Mouse (Mus musculus): ENCODE data around the gene Gm20479.

Gm20479 gene

DNA sequence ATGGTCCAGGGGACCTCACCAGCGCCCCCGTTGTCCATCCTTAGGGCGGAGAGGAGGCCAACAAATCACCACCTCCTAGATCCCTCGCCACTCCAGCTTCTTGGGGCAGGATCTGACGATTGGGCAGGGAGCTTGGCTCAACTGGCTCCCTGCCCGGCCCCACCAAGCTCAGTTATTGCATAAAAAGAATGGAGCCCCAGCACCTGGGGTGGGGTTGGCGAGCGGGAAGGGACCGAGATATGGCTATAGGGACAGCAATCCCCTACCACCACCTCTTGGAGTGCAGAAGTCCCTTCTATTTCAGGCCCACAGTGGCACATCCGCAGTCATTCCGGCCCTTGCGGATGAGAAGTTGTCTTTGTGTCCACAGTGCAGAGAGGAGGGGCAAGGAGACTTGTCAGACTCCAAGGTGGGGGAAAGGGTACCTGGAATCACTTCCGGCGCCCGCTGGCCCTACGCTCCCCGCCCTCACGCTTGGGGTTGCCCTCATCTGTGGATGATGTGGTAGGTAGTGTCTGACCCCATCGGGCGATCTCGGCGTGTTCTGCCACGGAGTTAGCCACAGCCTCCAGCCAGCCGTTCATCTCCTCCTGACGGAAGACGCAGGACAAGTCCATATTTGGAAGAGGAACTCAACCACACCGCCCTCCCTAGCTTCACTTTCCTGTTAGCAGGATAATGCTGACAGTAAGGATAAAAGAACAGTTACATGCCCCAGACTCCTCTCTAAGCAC lies at the start of gene Gm20479:
Gene Gm20479, minus strand, starts transcription at position 559 of the 734 bp plus-strand sequence.
- DNase-seq (ENCODE audit: low spot score in 2 of 2): no peak

DNA sequence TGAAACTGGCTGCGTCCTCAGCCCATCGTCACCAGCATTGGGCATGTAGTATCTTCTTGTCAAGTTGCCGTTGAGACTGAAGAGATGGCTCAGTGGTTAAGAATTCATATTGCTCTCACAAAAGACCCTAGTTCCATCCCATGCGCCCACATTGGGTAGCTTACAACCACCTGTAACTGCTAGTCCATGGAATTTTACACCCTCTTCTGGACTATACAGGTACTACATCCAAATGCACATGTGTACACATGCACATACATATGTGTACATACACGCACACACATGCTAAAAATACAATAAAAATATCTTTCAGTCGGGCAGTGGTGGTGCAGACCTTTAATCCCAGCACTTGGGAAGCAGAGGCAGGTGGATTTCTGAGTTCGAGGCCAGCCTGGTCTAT lies 49.3 kb upstream of the Gm20479 start:
- DNase-seq (ENCODE audit: low spot score in 2 of 2): no peak

- no peak for DNase-seq (ENCODE audit: low spot score in 2 of 2)
Measured at GRCm38 (mm10) chr7:27404203-27404942, 47.2 kb upstream of the Gm20479 start.

- DNase-seq (ENCODE audit: low spot score in 2 of 2): peak; percentile 81
Measured at GRCm38 (mm10) chr7:27402675-27403074, 45.5 kb upstream of the Gm20479 start.

DNA sequence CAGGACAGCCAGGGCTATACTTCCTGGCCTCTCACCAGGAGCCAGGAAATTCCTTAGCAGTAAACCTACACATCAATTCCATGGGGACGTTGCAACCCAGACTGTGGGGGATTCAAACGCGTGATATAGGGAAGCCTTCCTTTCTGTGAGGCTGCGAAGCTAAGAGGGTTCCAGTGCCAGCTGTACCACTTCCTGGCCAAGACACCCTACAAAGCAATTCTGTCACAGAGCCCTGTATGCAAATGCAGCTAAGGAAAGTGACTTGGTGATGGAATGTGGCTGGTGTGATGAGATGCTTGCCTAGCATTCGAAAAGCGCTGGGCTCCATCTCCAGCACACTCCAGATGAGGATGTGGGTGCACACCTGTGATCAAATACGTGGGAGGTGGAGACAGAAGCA lies 43.3 kb upstream of the Gm20479 start:
- no peak for DNase-seq (ENCODE audit: low spot score in 2 of 2)

DNA sequence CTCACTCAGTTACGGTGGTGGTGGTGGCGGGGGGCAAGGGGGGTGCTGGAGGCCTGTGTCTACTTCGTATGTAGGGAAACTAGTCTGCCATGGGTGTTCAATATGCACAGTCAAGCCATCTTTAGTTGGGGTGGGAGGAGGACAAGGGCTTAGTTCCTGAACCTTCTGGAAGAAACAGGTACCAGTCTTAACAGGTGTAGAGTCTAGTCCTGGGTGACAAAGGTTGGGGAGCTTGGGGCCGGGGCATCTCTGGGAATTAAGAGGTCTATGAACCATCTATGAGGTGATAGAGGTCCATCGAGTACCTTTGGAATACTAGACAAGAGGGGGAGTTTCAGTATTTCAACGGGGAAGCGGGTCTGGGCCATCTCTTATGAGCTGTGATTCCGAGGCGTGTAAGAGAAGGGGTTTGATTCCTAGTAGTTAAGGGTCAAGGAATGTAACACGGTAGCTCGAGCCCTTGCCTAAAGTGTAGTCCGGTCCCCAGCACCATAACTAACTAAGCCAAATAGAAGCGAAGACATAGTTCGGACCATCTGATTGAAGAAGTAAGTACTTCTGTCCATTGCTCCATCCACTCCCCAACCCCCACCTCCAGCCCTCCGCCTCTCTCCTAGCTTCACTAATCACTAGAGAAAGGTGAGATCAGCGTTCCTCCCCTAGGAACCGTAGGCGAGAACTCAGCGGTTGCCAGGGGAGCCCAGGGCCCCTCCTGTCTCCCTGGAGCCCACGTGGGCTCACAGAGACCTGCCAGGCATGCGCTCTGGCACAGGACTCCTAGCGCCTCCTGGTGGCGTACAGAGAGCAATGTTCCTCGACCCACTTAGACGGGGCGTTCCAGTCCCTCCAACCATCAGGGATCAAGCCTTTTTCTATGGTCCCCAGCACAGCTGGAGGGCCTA lies 40.1 kb upstream of the Gm20479 start:
- DNase-seq (ENCODE audit: low spot score in 2 of 2): peak; percentile 66 to 77

DNA sequence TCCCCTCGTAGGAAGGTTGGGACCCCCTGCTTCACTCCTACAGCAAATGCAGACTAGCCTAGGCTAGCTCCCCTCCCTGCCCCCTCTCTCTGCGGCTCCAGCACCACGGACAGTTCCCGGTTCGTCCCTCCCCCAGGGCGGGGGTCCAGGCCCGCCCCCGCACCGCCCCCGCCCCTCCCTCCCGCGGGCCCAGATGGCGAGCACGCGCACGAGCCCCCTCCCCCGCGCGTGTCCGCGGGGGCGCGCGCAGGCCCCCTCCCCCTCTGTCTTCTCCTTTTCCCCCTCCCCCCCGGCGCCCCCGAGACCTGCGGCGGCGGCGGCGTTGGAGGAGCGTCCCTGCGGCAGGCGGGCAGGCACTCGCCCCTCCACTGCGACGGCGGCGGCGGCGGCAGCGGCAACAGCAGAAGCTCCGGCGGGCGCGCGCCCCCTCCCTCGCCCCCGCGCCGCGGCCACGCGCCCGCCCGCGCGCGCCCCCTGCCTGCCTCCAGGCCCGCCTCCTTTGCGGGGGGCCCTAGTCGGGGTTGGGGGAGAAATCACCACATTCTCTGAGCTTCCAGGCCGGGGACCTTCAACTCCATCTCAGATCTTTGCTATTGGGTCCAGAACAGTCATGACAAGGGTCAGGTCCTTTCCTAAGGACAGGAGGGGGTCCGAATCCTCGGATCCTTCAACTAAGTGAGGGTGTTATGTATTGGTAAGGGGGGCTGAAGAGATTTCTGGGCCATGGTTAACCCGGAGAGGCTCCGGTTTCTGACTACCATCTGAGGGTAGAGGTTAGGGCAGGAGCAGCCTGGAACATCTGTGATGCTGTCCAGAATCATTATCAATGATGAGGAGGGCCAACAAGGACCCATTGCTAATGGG lies 39.2 kb upstream of the Gm20479 start:
- peak in 1 of 2 experiments; percentile 39 for DNase-seq (ENCODE audit: low spot score in 2 of 2)

- peak in 1 of 2 experiments; percentile 49 for DNase-seq (ENCODE audit: low spot score in 2 of 2)
Measured at GRCm38 (mm10) chr7:27395521-27396183, 38.4 kb upstream of the Gm20479 start.

DNA sequence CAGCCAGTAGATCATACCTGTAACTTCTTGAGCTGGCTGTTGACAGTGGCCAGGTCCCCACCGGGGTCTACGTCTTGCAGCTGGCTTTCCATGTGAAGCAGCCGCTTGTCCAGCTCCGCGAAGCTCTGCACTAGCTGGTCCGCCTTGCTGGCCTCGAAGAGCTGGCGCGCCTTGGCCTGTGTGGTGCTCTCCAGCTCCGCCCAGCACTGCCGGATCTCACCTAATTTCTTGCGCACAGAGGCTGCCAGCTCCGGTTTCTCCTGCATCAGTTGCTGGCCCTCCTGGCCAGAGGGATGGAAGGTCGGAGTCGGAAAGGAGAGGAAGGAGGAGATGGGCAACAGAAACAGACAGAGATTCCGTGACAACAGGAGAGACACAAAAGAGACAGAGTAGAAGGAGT lies 34.2 kb upstream of the Gm20479 start:
- no peak for DNase-seq (ENCODE audit: low spot score in 2 of 2)

- no peak for DNase-seq (ENCODE audit: low spot score in 2 of 2)
Measured at GRCm38 (mm10) chr7:27389213-27389612, 32.0 kb upstream of the Gm20479 start.

GRCm38 (mm10) chr7:27384731-27385130 lies 27.5 kb upstream of the Gm20479 start:
- DNase-seq (ENCODE audit: low spot score in 2 of 2): peak in 1 of 2 experiments; percentile 47

- no peak for DNase-seq (ENCODE audit: low spot score in 2 of 2)
Measured at GRCm38 (mm10) chr7:27384134-27384533, 26.9 kb upstream of the Gm20479 start.

- DNase-seq (ENCODE audit: low spot score in 2 of 2): no peak
Measured at GRCm38 (mm10) chr7:27383233-27383632, 26.0 kb upstream of the Gm20479 start.

DNA sequence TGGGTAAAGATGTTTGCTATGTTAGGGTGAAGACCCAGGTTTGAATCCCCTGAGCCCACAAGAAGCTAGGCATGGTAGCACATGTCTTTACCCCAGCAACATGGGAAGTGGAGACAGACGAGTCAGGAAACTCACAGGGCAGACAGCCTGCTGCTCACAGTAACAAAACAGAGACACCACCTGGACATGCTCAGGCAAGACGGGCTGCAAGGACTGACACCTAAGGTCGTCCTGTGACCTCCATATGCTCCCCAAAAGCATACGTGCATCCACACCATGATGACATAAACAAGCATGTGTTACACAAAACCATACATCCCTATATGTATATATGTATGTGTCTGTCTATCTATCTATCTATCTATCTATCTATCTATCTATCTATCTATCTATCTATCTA lies 24.3 kb upstream of the Gm20479 start:
- no peak for DNase-seq (ENCODE audit: low spot score in 2 of 2)

- no peak for DNase-seq (ENCODE audit: low spot score in 2 of 2)
Measured at GRCm38 (mm10) chr7:27381009-27381408, 23.8 kb upstream of the Gm20479 start.

GRCm38 (mm10) chr7:27379836-27380235 lies 22.6 kb upstream of the Gm20479 start:
- no peak for DNase-seq (ENCODE audit: low spot score in 2 of 2)

- no peak for DNase-seq (ENCODE audit: low spot score in 2 of 2)
Measured at GRCm38 (mm10) chr7:27378431-27378830, 21.2 kb upstream of the Gm20479 start.

DNA sequence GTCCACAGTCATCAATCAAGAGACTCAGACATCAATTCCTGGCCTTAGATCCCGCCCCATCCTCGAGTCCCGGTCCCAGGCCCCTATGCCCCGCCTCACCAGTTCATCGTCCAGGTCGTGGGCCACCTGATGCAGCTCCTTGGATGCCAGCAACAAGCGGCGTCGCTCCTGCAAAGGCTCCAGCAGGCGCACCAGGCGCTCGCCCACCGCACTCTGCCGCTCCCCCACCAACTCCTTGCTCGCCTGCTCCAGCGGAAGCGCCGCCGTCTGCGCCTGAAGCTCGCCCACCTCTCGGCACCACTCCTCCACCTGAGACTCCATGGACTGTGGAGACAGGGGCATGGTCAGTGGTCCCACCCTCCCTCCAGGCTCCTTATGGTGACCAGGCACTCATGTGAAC lies 18.1 kb upstream of the Gm20479 start:
- peak; percentile 65 to 71 for DNase-seq (ENCODE audit: low spot score in 2 of 2)

- DNase-seq (ENCODE audit: low spot score in 2 of 2): no peak
Measured at GRCm38 (mm10) chr7:27371715-27372462, 14.7 kb upstream of the Gm20479 start.

- no peak for DNase-seq (ENCODE audit: low spot score in 2 of 2)
Measured at GRCm38 (mm10) chr7:27369111-27369510, 11.9 kb upstream of the Gm20479 start.
